Mouse (Mus musculus): ENCODE data around the gene Dcst1. TPM values are rescaled to one million over a fixed set of nuclear protein-coding genes. Genes with fewer than 3 reads are reported as not detected.
A peak's percentile ranks its signal among the peaks of the same experiment; 100 is the strongest.

Gene Dcst1
- polyA plus RNA-seq, 1 experiment from 2014 or later, result 1.1 TPM

GRCm38 (mm10) chr3:89395806-89396653 is 31.0 kb upstream of the Dcst1 start:
- Histone ChIP-seq H3K4me3 (ENCODE audit: low read length) (peak overlapping the region; percentile 45), H3K9me3 (ENCODE audit: control insufficient read depth, low read length) (no peaks in the 10 kb centered on the region), H3K9ac (ENCODE audit: low read depth, low read length) (peak overlapping the region; percentile 58), H3K4me2 (ENCODE audit: low read length) (peak overlapping the region; percentile 74), H3K27me3 (replicated peaks; ENCODE audit: control insufficient read depth, insufficient read depth, low read length) (peaks cover 16% of the 10 kb centered on the region), H3K27ac (ENCODE audit: low read depth, low read length) (no peak overlapping the region), H3K36me3 (ENCODE audit: control insufficient read depth, insufficient read depth, low read length) (no peaks in the 10 kb centered on the region), H3K4me1 (ENCODE audit: control insufficient read depth, insufficient read depth, low read depth, low read length) (peaks cover 48% of the 10 kb centered on the region)
- ATAC-seq, result no peak
- WGBS, result under 1% methylated on average over 31 of the region's 44 CpGs

GRCm38 (mm10) chr3:89395419-89395805 is 30.4 kb upstream of the Dcst1 start:
- Histone ChIP-seq H3K9ac (ENCODE audit: low read depth, low read length) (peak overlapping the region; percentile 17; the same call in 1 of the 2 replicates), H3K27ac (ENCODE audit: low read depth, low read length) (peak overlapping the region; percentile 34; the same call in 1 of the 2 replicates)

GRCm38 (mm10) chr3:89394894-89395256 is 29.8 kb upstream of the Dcst1 start:
- peak; percentile 7; the same call in 1 of the 2 replicates for ATAC-seq
- H3K27me3 ChIP-seq (replicated peaks; ENCODE audit: control insufficient read depth, insufficient read depth, low read length), result peaks cover 16% of the 10 kb centered on the region

More at GRCm38 (mm10) chr3:89395419-89395805, 30.4 kb upstream of the Dcst1 start:
- H3K4me3 ChIP-seq (ENCODE audit: low read length), result peak overlapping the region; percentile 45
- 1% methylated on average over 10 of the region's 10 CpGs for WGBS
- no peaks in the 10 kb centered on the region for H3K9me3 ChIP-seq (ENCODE audit: control insufficient read depth, low read length)
- peak overlapping the region; percentile 74 for H3K4me2 ChIP-seq (ENCODE audit: low read length)
- H3K36me3 ChIP-seq (ENCODE audit: control insufficient read depth, insufficient read depth, low read length), result no peaks in the 10 kb centered on the region
- no peak for ATAC-seq
- peaks cover 16% of the 10 kb centered on the region for H3K27me3 ChIP-seq (replicated peaks; ENCODE audit: control insufficient read depth, insufficient read depth, low read length)
- peaks cover 52% of the 10 kb centered on the region for H3K4me1 ChIP-seq (ENCODE audit: control insufficient read depth, insufficient read depth, low read depth, low read length)

GRCm38 (mm10) chr3:89394006-89394893 is 29.2 kb upstream of the Dcst1 start, which contains the start of gene Zbtb7b:
Gene Zbtb7b (minus strand): TSS chr3:89394776.
- Histone ChIP-seq H3K27me3 (replicated peaks; ENCODE audit: control insufficient read depth, insufficient read depth, low read length) (peaks cover 16% of the 10 kb centered on the region), H3K27ac (ENCODE audit: low read depth, low read length) (peak within 1 kb of the TSS; percentile 79), H3K36me3 (ENCODE audit: control insufficient read depth, insufficient read depth, low read length) (no peaks in the 10 kb centered on the region), H3K4me1 (ENCODE audit: control insufficient read depth, insufficient read depth, low read depth, low read length) (peaks cover 52% of the 10 kb centered on the region), H3K4me2 (ENCODE audit: low read length) (peak within 1 kb of the TSS; percentile 74), H3K9me3 (ENCODE audit: control insufficient read depth, low read length) (no peaks in the 10 kb centered on the region), H3K4me3 (ENCODE audit: low read length) (peak within 1 kb of the TSS; percentile 45), H3K9ac (ENCODE audit: low read depth, low read length) (peak within 1 kb of the TSS; percentile 53)
- peak; percentile 49 for ATAC-seq
- WGBS, result under 1% methylated on average over 38 of the region's 42 CpGs

More at GRCm38 (mm10) chr3:89394894-89395256, 29.8 kb upstream of the Dcst1 start:
- Histone ChIP-seq H3K9me3 (ENCODE audit: control insufficient read depth, low read length) (no peaks in the 10 kb centered on the region), H3K36me3 (ENCODE audit: control insufficient read depth, insufficient read depth, low read length) (no peaks in the 10 kb centered on the region), H3K27ac (ENCODE audit: low read depth, low read length) (peak overlapping the region; percentile 34; the same call in 1 of the 2 replicates), H3K4me3 (ENCODE audit: low read length) (peak overlapping the region; percentile 45), H3K4me1 (ENCODE audit: control insufficient read depth, insufficient read depth, low read depth, low read length) (peaks cover 52% of the 10 kb centered on the region), H3K4me2 (ENCODE audit: low read length) (peak overlapping the region; percentile 74), H3K9ac (ENCODE audit: low read depth, low read length) (peak overlapping the region; percentile 33)
- WGBS, result 0% methylated on average over 10 of the region's 12 CpGs

GRCm38 (mm10) chr3:89393605-89394004 is 28.6 kb upstream of the Dcst1 start:
- H3K27ac ChIP-seq (ENCODE audit: low read depth, low read length), result peak overlapping the region; percentile 79
- H3K9me3 ChIP-seq (ENCODE audit: control insufficient read depth, low read length), result no peaks in the 10 kb centered on the region
- H3K4me1 ChIP-seq (ENCODE audit: control insufficient read depth, insufficient read depth, low read depth, low read length), result peaks cover 52% of the 10 kb centered on the region
- ATAC-seq, result peak; percentile 93
- H3K27me3 ChIP-seq (replicated peaks; ENCODE audit: control insufficient read depth, insufficient read depth, low read length), result peaks cover 16% of the 10 kb centered on the region
- H3K9ac ChIP-seq (ENCODE audit: low read depth, low read length), result peak overlapping the region; percentile 53
- under 1% methylated on average over 15 of the region's 15 CpGs for WGBS
- H3K36me3 ChIP-seq (ENCODE audit: control insufficient read depth, insufficient read depth, low read length), result no peaks in the 10 kb centered on the region
- peak overlapping the region; percentile 74 for H3K4me2 ChIP-seq (ENCODE audit: low read length)
- peak overlapping the region; percentile 45 for H3K4me3 ChIP-seq (ENCODE audit: low read length)

- WGBS, result under 1% methylated on average over 22 of the region's 24 CpGs
- H3K27me3 ChIP-seq (replicated peaks; ENCODE audit: control insufficient read depth, insufficient read depth, low read length), result peaks cover 16% of the 10 kb centered on the region
- H3K9ac ChIP-seq (ENCODE audit: low read depth, low read length), result peak overlapping the region; percentile 49
- H3K36me3 ChIP-seq (ENCODE audit: control insufficient read depth, insufficient read depth, low read length), result no peaks in the 10 kb centered on the region
- ATAC-seq, result no peak
- H3K4me3 ChIP-seq (ENCODE audit: low read length), result peak overlapping the region; percentile 45
- peak overlapping the region; percentile 74 for H3K4me2 ChIP-seq (ENCODE audit: low read length)
- H3K27ac ChIP-seq (ENCODE audit: low read depth, low read length), result no peak overlapping the region
- H3K9me3 ChIP-seq (ENCODE audit: control insufficient read depth, low read length), result no peaks in the 10 kb centered on the region
- H3K4me1 ChIP-seq (ENCODE audit: control insufficient read depth, insufficient read depth, low read depth, low read length), result peaks cover 52% of the 10 kb centered on the region
Observed at GRCm38 (mm10) chr3:89392871-89393311, 27.8 kb upstream of the Dcst1 start.

- Histone ChIP-seq H3K36me3 (ENCODE audit: control insufficient read depth, insufficient read depth, low read length) (no peaks in the 10 kb centered on the region), H3K27me3 (replicated peaks; ENCODE audit: control insufficient read depth, insufficient read depth, low read length) (peaks cover 16% of the 10 kb centered on the region), H3K27ac (ENCODE audit: low read depth, low read length) (no peak overlapping the region; the same call in 1 of the 2 replicates), H3K4me3 (ENCODE audit: low read length) (peak overlapping the region; percentile 45), H3K9ac (ENCODE audit: low read depth, low read length) (peak overlapping the region; percentile 53), H3K9me3 (ENCODE audit: control insufficient read depth, low read length) (no peaks in the 10 kb centered on the region), H3K4me2 (ENCODE audit: low read length) (peak overlapping the region; percentile 74), H3K4me1 (ENCODE audit: control insufficient read depth, insufficient read depth, low read depth, low read length) (peaks cover 55% of the 10 kb centered on the region)
- WGBS, result 0% methylated on average over 53 of the region's 56 CpGs
- no peak for ATAC-seq
Observed at GRCm38 (mm10) chr3:89391663-89392511, 26.8 kb upstream of the Dcst1 start.

Measured in hindbrain, embryonic 16.5 days (tissue).